Mouse (Mus musculus) liver, postnatal 0 days (tissue): ENCODE results near the gene Ybey.

ENCODE experiments used
- CTCF ChIP-seq: sonication (generic); IDR thresholded peaks from 2 replicates; pipeline ENCODE4 v1.5.1; 2016; ENCODE audit warnings: antibody characterized with exemption, low read depth
- EP300 ChIP-seq: IDR thresholded peaks from 2 replicates; pipeline ENCODE4 v1.6.1; 2016; ENCODE audit warnings: antibody characterized with exemption, low read depth, mild to moderate bottlenecking

DNA sequence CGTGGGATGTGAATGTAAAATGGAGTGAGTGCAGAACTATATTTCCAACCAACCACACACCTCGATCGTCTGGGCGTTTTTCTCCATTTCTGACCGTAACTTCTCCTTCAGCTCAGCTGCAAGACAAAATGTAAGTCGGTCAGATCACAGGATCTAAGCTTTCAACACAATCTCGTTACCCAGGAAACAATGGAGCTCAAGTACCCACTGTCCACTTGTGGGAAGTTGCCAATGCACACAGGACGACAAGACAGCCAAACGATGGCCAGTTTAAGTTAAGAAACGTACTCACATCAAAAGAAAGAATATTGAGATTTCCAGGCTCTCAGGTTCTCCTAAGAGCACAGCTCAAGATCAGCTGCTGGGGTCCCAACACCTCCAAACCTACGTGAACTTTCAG, 35.0 kb downstream of the Ybey start:
- no peak for TF ChIP-seq CTCF
- TF ChIP-seq EP300 = no peak
